Mouse (Mus musculus) layer of hippocampus, adult 18-20 months (tissue): ENCODE measurements around the gene Smarcd1. TPM values are rescaled to one million over a fixed set of nuclear protein-coding genes. Genes with fewer than 3 reads are reported as not detected.
A peak's percentile ranks its signal among the peaks of the same experiment; 100 is the strongest.

Experiments used
- DNase-seq, 2 experiments: peaks; one replicate each; pipeline ENCODE4 v3.0.0; 2022; ENCODE audit warnings: low spot score in 2 of 2
- total RNA-seq, 2 experiments: library from RNA; stranded (reverse); gene quantifications; 2 replicates each; pipeline ENCODE4 v1.2.3; 2021

Smarcd1 gene
- total RNA-seq, 2 experiments from 2014 or later = 108 to 109 TPM

- no peak for DNase-seq
Measured at GRCm38 (mm10) chr15:99729056-99729783, 27.3 kb downstream of the Smarcd1 start.

DNA sequence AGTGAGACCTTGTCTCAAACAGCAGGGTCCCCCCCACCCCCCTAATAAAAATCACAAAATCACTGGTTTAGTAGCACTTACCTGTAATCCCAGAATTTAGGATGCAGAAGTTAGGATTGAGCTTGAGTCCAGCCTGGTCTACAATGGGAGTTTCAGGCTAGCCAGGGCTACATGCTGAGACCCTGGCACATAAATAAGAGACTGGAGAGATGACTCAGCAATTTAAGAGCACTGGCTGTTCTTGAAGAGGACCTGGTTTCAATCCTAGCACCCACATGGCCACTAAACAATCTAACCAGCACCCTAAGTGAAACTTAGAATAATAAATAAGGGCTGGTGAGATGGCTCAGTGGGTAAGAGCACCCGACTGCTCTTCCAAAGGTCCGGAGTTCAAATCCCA, 29.2 kb downstream of the Smarcd1 start:
- no peak for DNase-seq

DNA sequence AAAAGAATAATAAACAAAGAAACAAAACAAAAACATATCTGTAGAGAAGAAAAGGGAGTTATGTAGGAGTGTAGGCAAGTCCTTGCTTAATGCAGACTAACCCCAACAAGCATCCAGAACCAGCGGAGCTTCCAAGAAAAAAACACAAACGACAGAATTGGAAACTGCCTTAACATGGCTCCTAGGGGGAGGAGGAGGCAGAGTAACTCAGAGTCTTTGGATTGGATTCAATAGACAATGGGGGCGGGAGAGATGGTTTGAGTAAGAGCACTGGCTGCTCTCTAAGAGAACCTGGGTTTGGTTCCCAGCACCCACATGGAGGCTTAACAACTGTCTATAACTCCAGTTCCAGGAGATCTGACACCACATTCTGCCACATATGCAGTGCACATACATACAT, 29.7 kb downstream of the Smarcd1 start:
- no peak for DNase-seq

DNA sequence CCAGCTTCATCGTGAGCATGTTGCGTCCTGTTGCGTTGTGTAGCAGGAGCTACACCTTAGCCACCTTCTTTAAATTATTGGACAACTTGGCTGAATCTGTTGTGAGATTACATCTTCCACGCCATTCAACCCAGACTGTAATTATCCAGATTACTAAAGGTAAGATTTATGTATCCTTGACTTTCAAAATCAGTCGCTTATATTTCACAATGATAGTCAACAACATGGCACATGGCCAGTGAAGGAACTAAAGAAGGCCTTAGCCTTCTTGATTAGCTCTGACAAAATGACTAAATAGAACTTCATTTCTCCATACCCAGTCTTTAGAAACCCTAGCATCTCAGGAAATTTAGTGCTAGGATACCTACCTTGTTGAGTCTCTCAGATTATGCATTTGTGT, 31.3 kb downstream of the Smarcd1 start:
- no peak for DNase-seq

DNA sequence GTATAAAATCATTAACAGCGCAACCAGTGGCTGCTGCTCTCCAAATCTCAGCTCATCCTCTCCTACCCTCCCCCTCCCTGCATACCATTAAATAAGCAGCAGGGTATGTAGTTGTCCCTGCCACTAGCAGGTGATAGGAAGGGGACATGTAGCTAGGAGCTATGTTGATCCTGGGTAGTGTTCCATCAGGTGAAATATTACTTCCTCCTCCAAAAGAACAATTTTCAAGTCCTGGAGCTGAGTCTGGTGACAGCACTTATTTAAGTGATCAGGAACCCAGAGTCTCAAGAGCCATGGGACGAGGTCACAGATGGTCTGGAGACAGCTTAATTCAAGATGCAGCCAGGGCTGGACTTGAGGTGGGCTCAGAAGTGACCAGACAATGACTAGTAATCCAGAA, 33.7 kb downstream of the Smarcd1 start:
- peak; percentile 100 for DNase-seq

GRCm38 (mm10) chr15:99736675-99737074, 34.7 kb downstream of the Smarcd1 start:
- peak in 1 of 2 experiments; percentile 19 for DNase-seq

DNA sequence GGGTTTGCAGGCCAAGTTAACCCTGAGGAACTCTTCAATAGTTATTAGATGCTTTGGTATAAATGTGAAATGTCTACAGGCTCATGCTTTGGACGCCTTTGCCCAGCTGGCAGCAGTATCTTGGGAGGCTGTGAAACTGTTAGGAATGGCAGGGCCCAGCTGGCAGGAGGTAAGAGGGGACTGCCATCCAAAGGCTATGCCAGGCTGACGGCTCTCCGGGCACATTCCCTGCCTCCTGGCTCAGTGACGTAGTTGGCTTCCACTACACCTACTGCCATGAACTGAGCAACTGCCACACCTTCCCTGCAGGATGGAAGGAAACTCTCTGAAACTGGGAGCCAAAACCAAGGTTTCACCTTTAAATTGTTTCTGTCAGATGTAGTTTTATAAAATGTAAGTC, 38.3 kb downstream of the Smarcd1 start:
- no peak for DNase-seq

DNA sequence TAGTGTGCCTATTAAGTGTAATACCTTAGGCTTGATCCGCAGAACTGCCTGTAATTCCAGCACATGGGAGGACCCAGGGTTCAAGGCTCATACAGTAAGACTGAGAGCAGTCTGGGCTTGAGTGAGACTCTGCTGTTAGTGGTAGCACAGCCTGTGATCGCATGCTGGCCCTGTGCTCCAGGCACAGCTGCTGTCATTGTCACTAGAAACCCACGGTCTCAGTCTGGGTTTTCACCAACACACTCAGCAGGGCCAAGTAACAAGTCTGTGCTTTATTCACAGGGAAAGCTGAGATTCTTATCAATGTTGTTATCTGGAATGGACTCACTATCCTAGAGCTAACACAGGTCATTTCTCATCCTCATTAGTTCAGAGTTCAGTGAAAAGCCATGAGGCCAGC, 52.3 kb downstream of the Smarcd1 start:
- DNase-seq = peak; percentile 28 to 54

Other genes with a start within 250 kb of the Smarcd1 start
- 10 to 100 TPM; 15.8 to 16.5 TPM for gene Nckap5l, start 244.4 kb upstream of the Smarcd1 start, total RNA-seq
- gene Bcdin3d, start 227.4 kb upstream of the Smarcd1 start, total RNA-seq = 1 to 10 TPM; 5.0 TPM
- gene Faim2, start 174.0 kb upstream of the Smarcd1 start, total RNA-seq = 100 to 1,000 TPM; 421 to 452 TPM
- gene Aqp2, start 123.1 kb upstream of the Smarcd1 start, total RNA-seq = not detected
- gene Aqp5, start 111.3 kb upstream of the Smarcd1 start, total RNA-seq = not detected
- not detected for gene Aqp6, start 100.7 kb upstream of the Smarcd1 start, total RNA-seq
- gene Racgap1, start 50.5 kb upstream of the Smarcd1 start, total RNA-seq = 1 to 10 TPM; 3.8 to 6.8 TPM
- gene Asic1, start 31.8 kb upstream of the Smarcd1 start, total RNA-seq = 10 to 100 TPM; 29.6 to 36.9 TPM
- 1 to 10 TPM; 5.0 to 8.7 TPM for gene Gm17349, start 3.4 kb downstream of the Smarcd1 start, total RNA-seq
- gene Gpd1, start 15.4 kb downstream of the Smarcd1 start, total RNA-seq = 100 to 1,000 TPM; 130 to 153 TPM
- 100 to 1,000 TPM; 123 to 127 TPM for gene Cox14, start 23.5 kb downstream of the Smarcd1 start, total RNA-seq
- gene Cers5, start 70.8 kb downstream of the Smarcd1 start, total RNA-seq = 10 to 100 TPM; 26.4 to 29.7 TPM
- gene Lima1, start 173.3 kb downstream of the Smarcd1 start, total RNA-seq = 10 to 100 TPM in 1 of 2 experiments, 1 to 10 TPM in 1; 9.9 to 10.0 TPM